Mouse (Mus musculus): ENCODE results near the gene 2210408I21Rik.

2210408I21Rik gene

GRCm38 (mm10) chr13:77489938-77490651, 354.8 kb downstream of the 2210408I21Rik start:
- no peak for DNase-seq (ENCODE audit: low spot score)

GRCm38 (mm10) chr13:77514046-77514445, 378.7 kb downstream of the 2210408I21Rik start:
- no peak for DNase-seq (ENCODE audit: low spot score)

GRCm38 (mm10) chr13:77528960-77529699, 393.8 kb downstream of the 2210408I21Rik start:
- DNase-seq (ENCODE audit: low spot score), result no peak

- DNase-seq (ENCODE audit: low spot score), result no peak
These were observed 394.4 kb downstream of the 2210408I21Rik start for GRCm38 (mm10) chr13:77529760-77530159.

GRCm38 (mm10) chr13:77537466-77537865, 402.1 kb downstream of the 2210408I21Rik start:
- no peak for DNase-seq (ENCODE audit: low spot score)

- DNase-seq (ENCODE audit: low spot score), result no peak
These were observed 412.4 kb downstream of the 2210408I21Rik start for GRCm38 (mm10) chr13:77547486-77548385.

GRCm38 (mm10) chr13:77548386-77548695, 413.0 kb downstream of the 2210408I21Rik start:
- no peak for DNase-seq (ENCODE audit: low spot score)

- no peak for DNase-seq (ENCODE audit: low spot score)
These were observed 413.4 kb downstream of the 2210408I21Rik start for GRCm38 (mm10) chr13:77548750-77549149.

- DNase-seq (ENCODE audit: low spot score), result no peak
These were observed 458.7 kb downstream of the 2210408I21Rik start for GRCm38 (mm10) chr13:77594011-77594410.

GRCm38 (mm10) chr13:77615346-77615745, 480.0 kb downstream of the 2210408I21Rik start:
- DNase-seq (ENCODE audit: low spot score), result no peak

Measured in ovary, postnatal 10 days (tissue).